Mouse (Mus musculus): ENCODE data around the gene Ccdc187. TPM values are rescaled to one million over a fixed set of nuclear protein-coding genes. Genes with fewer than 3 reads are reported as not detected.

The Ccdc187 gene
- polyA plus RNA-seq (2014; fragmentation: Nextera tagmentation; extraction: Ambion mirVana), result not detected in 2 replicates

- H3K27ac ChIP-seq (ENCODE audit: low read depth, low read length), result no peak within 1 kb of the TSS
- H3K4me3 ChIP-seq (ENCODE audit: low read depth, low read length), result no peak within 1 kb of the TSS
- H3K4me2 ChIP-seq, result no peak within 1 kb of the TSS
- H3K9me3 ChIP-seq (ENCODE audit: control insufficient read depth, low read length), result no peaks in the 10 kb centered on the region
- H3K36me3 ChIP-seq (ENCODE audit: control insufficient read depth, insufficient read depth, low read length), result no peaks in the 10 kb centered on the region
- H3K9ac ChIP-seq (ENCODE audit: low read depth, low read length), result no peak within 1 kb of the TSS
- peaks cover 4% of the 10 kb centered on the region; the same call in 1 of the 2 replicates for H3K27me3 ChIP-seq (replicated peaks; ENCODE audit: control insufficient read depth, insufficient read depth, low read length)
- ATAC-seq (replicated peaks; ENCODE audit: low FRiP score) (no peak), DNase-seq (ENCODE audit: low spot score) (no peak)
- 52% methylated on average over 2 of the region's 2 CpGs for WGBS
- 0 out of 2 replicates have a peak, but pooled peaks cover 3% of the 10 kb centered on the region for H3K4me1 ChIP-seq (replicated peaks; ENCODE audit: control insufficient read depth, insufficient read depth, low read length)
Measured at GRCm38 (mm10) chr2:26294457-26294856, at the start of gene Ccdc187. Gene Ccdc187 (minus strand): TSS chr2:26294557.

DNA sequence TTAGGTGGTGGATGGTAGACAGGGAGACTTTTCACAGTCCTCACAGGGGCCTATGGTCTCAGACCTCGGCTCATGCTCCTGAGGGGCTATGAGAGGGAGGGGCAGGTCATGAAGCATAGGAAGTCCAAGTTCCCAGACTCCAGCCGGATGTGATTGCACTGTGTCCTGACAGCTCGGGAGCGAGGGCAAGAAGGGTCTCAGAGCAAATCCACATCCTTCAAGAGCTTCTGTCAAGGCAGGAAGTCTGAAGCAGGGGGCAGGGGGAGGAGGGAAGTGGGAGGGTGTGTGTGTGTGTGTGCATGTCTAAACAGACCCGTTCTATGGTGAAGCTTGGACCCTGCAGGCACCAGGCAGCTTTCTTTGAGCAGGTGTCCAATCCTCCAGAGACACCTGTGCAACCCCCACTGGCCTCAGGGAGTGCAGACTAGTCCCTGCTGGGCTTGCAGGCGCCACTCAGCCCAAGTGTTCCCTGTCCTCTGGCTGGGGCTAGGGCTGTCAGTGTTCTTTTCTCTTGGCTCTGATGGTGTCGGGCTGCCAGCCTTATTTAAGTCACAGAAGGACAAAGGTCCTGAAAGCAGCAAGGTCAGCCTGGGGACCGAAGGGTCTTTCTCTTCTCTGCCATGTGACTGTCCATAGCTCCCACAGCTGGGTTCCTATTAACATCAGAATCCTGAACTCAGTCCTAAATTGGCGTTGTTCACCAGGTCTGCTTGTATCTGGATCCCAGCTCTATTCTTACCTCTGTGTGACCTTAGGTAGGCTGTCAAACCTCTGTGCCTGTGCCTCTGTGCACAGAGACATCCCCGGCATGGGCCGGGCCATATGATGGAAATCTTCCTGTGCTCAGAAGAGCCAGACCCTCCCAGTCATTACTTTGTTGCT lies 48.5 kb upstream of the Ccdc187 start:
- WGBS, result 58% methylated on average over 11 of the region's 11 CpGs
- Histone ChIP-seq H3K9me3 (ENCODE audit: control insufficient read depth, low read length) (no peaks in the 10 kb centered on the region), H3K4me1 (replicated peaks; ENCODE audit: control insufficient read depth, insufficient read depth, low read length) (peaks cover 14% of the 10 kb centered on the region), H3K4me3 (ENCODE audit: low read depth, low read length) (no peak overlapping the region), H3K4me2 (no peak overlapping the region), H3K36me3 (ENCODE audit: control insufficient read depth, insufficient read depth, low read length) (peaks cover 5% of the 10 kb centered on the region; the same call in 1 of the 2 replicates), H3K9ac (ENCODE audit: low read depth, low read length) (no peak overlapping the region), H3K27ac (ENCODE audit: low read depth, low read length) (peak overlapping the region; percentile 68), H3K27me3 (replicated peaks; ENCODE audit: control insufficient read depth, insufficient read depth, low read length) (no peaks in the 10 kb centered on the region)
- DNase-seq (ENCODE audit: low spot score) (no peak), ATAC-seq (replicated peaks; ENCODE audit: low FRiP score) (no peak; the same call in 1 of the 2 replicates)

GRCm38 (mm10) chr2:26342044-26342443 lies 47.7 kb upstream of the Ccdc187 start:
- H3K27me3 ChIP-seq (replicated peaks; ENCODE audit: control insufficient read depth, insufficient read depth, low read length), result no peaks in the 10 kb centered on the region
- H3K27ac ChIP-seq (ENCODE audit: low read depth, low read length), result peak overlapping the region; percentile 68; the same call in 1 of the 2 replicates
- no peak overlapping the region for H3K4me3 ChIP-seq (ENCODE audit: low read depth, low read length)
- DNase-seq (ENCODE audit: low spot score) (no peak), ATAC-seq (replicated peaks; ENCODE audit: low FRiP score) (0 out of 2 replicates have a peak, but pooled peaks have one; percentile 2)
- H3K9me3 ChIP-seq (ENCODE audit: control insufficient read depth, low read length), result no peaks in the 10 kb centered on the region
- peaks cover 13% of the 10 kb centered on the region for H3K4me1 ChIP-seq (replicated peaks; ENCODE audit: control insufficient read depth, insufficient read depth, low read length)
- H3K9ac ChIP-seq (ENCODE audit: low read depth, low read length), result no peak overlapping the region
- H3K4me2 ChIP-seq, result no peak overlapping the region
- WGBS, result 76% methylated on average over 10 of the region's 10 CpGs
- peaks cover 5% of the 10 kb centered on the region; the same call in 1 of the 2 replicates for H3K36me3 ChIP-seq (ENCODE audit: control insufficient read depth, insufficient read depth, low read length)

DNA sequence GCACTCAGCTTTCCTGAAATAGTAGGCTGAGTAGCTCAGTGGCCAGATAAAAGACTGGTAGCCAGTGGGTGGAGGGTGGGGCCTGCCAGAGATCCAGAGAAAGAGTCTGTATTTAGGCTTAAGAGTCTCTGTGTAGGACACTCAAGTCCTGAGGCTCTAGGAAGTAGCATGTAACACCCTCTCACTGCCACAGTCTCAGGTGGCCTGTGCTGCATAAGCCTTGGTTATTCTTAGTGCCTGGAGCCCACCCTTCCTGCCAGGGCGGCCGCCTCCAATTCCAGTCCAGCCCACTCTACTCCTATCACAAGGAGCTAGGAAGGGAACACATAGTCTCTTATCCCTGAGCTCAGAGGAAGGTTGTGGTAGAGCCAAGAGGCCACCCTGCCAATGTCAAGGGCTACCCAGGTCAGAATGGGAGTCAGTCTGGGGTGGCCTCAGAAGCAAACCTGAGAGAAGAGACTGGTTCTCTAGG lies 47.2 kb upstream of the Ccdc187 start:
- H3K4me3 ChIP-seq (ENCODE audit: low read depth, low read length), result no peak overlapping the region
- ATAC-seq (replicated peaks; ENCODE audit: low FRiP score) (peak; percentile 23; the same call in 1 of the 2 replicates), DNase-seq (ENCODE audit: low spot score) (no peak)
- no peaks in the 10 kb centered on the region for H3K9me3 ChIP-seq (ENCODE audit: control insufficient read depth, low read length)
- H3K27me3 ChIP-seq (replicated peaks; ENCODE audit: control insufficient read depth, insufficient read depth, low read length), result no peaks in the 10 kb centered on the region
- peaks cover 2% of the 10 kb centered on the region; the same call in 1 of the 2 replicates for H3K36me3 ChIP-seq (ENCODE audit: control insufficient read depth, insufficient read depth, low read length)
- H3K27ac ChIP-seq (ENCODE audit: low read depth, low read length), result peak overlapping the region; percentile 2; the same call in 1 of the 2 replicates
- peaks cover 13% of the 10 kb centered on the region for H3K4me1 ChIP-seq (replicated peaks; ENCODE audit: control insufficient read depth, insufficient read depth, low read length)
- H3K9ac ChIP-seq (ENCODE audit: low read depth, low read length), result no peak overlapping the region
- H3K4me2 ChIP-seq, result no peak overlapping the region
- 82% methylated on average over 2 of the region's 2 CpGs for WGBS

- no peak overlapping the region for H3K4me2 ChIP-seq
- 0 out of 2 replicates have a peak, but pooled peaks cover 2% of the 10 kb centered on the region for H3K36me3 ChIP-seq (ENCODE audit: control insufficient read depth, insufficient read depth, low read length)
- no peak overlapping the region for H3K4me3 ChIP-seq (ENCODE audit: low read depth, low read length)
- no peaks in the 10 kb centered on the region for H3K27me3 ChIP-seq (replicated peaks; ENCODE audit: control insufficient read depth, insufficient read depth, low read length)
- H3K4me1 ChIP-seq (replicated peaks; ENCODE audit: control insufficient read depth, insufficient read depth, low read length), result peaks cover 13% of the 10 kb centered on the region
- no peak overlapping the region for H3K27ac ChIP-seq (ENCODE audit: low read depth, low read length)
- ATAC-seq (replicated peaks; ENCODE audit: low FRiP score), result no peak
- H3K9ac ChIP-seq (ENCODE audit: low read depth, low read length), result no peak overlapping the region
- no peak for DNase-seq (ENCODE audit: low spot score)
- no peaks in the 10 kb centered on the region for H3K9me3 ChIP-seq (ENCODE audit: control insufficient read depth, low read length)
- 81% methylated on average over 5 of the region's 5 CpGs for WGBS
Measured at GRCm38 (mm10) chr2:26339204-26339551, 44.8 kb upstream of the Ccdc187 start.

DNA sequence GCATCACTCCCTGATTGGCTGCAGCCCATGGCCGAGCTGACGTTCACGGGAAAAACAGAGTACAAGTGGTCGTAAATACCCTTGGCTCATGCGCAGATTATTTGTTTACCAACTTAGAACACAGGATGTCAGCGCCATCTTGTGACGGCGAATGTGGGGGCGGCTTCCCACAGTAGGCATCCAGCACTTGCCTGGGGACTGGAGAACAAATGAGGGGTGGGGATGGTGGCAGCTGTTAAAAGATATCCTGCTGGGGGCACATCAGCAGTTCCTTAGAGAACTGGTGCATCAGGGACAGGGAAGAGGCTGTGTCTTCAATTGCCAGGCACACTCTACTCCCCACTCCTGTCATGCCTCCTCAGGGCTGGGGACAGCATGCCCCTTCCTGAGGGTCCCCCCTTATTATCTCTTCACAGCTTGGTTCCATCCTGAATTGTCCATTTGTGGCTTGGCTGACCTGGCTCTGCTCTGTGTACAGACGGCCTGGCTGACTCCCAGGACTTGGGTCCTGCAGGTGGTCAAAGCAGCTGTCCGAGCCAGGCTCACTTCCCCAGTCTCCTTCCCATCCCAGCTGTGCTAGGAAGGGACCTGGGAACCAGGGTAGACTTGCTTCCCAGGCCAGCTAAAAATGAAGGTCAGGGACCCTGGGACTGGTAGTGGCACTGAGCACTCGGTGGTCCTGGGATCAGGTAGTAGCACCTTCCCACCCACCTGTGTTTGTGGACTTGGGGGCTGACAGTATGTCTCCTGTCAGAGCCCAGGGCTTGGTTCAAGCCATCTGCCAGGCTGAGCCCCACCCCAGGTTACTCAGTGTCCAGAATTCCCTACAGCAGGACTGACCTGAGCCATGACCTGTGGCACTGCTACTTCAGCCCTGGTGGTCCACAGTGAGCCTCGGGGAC lies 44.2 kb upstream of the Ccdc187 start:
- ATAC-seq (replicated peaks; ENCODE audit: low FRiP score), result no peak
- no peaks in the 10 kb centered on the region for H3K27me3 ChIP-seq (replicated peaks; ENCODE audit: control insufficient read depth, insufficient read depth, low read length)
- no peak overlapping the region for H3K9ac ChIP-seq (ENCODE audit: low read depth, low read length)
- no peak overlapping the region for H3K27ac ChIP-seq (ENCODE audit: low read depth, low read length)
- H3K36me3 ChIP-seq (ENCODE audit: control insufficient read depth, insufficient read depth, low read length), result 0 out of 2 replicates have a peak, but pooled peaks cover 2% of the 10 kb centered on the region
- H3K4me2 ChIP-seq, result no peak overlapping the region
- H3K4me3 ChIP-seq (ENCODE audit: low read depth, low read length), result no peak overlapping the region
- DNase-seq (ENCODE audit: low spot score), result no peak
- H3K9me3 ChIP-seq (ENCODE audit: control insufficient read depth, low read length), result no peaks in the 10 kb centered on the region
- 86% methylated on average over 8 of the region's 13 CpGs for WGBS
- peaks cover 13% of the 10 kb centered on the region for H3K4me1 ChIP-seq (replicated peaks; ENCODE audit: control insufficient read depth, insufficient read depth, low read length)

GRCm38 (mm10) chr2:26330702-26331101 lies 36.3 kb upstream of the Ccdc187 start:
- WGBS, result 80% methylated on average over 6 of the region's 6 CpGs
- no peaks in the 10 kb centered on the region for H3K9me3 ChIP-seq (ENCODE audit: control insufficient read depth, low read length)
- no peak for DNase-seq (ENCODE audit: low spot score)
- no peaks in the 10 kb centered on the region for H3K4me1 ChIP-seq (replicated peaks; ENCODE audit: control insufficient read depth, insufficient read depth, low read length)
- no peak for ATAC-seq (replicated peaks; ENCODE audit: low FRiP score)
- no peaks in the 10 kb centered on the region for H3K27me3 ChIP-seq (replicated peaks; ENCODE audit: control insufficient read depth, insufficient read depth, low read length)
- no peak overlapping the region for H3K4me2 ChIP-seq
- no peak overlapping the region for H3K9ac ChIP-seq (ENCODE audit: low read depth, low read length)
- no peak overlapping the region for H3K4me3 ChIP-seq (ENCODE audit: low read depth, low read length)
- H3K27ac ChIP-seq (ENCODE audit: low read depth, low read length), result no peak overlapping the region
- peaks cover 8% of the 10 kb centered on the region; the same call in 1 of the 2 replicates for H3K36me3 ChIP-seq (ENCODE audit: control insufficient read depth, insufficient read depth, low read length)

GRCm38 (mm10) chr2:26330056-26330468 lies 35.7 kb upstream of the Ccdc187 start:
- Histone ChIP-seq H3K36me3 (ENCODE audit: control insufficient read depth, insufficient read depth, low read length) (peaks cover 10% of the 10 kb centered on the region; the same call in 1 of the 2 replicates), H3K9ac (ENCODE audit: low read depth, low read length) (no peak overlapping the region), H3K4me1 (replicated peaks; ENCODE audit: control insufficient read depth, insufficient read depth, low read length) (no peaks in the 10 kb centered on the region), H3K4me2 (no peak overlapping the region), H3K27ac (ENCODE audit: low read depth, low read length) (no peak overlapping the region), H3K27me3 (replicated peaks; ENCODE audit: control insufficient read depth, insufficient read depth, low read length) (no peaks in the 10 kb centered on the region), H3K9me3 (ENCODE audit: control insufficient read depth, low read length) (no peaks in the 10 kb centered on the region), H3K4me3 (ENCODE audit: low read depth, low read length) (no peak overlapping the region)
- DNase-seq (ENCODE audit: low spot score), result no peak
- WGBS, result 88% methylated on average over 4 of the region's 4 CpGs
- no peak for ATAC-seq (replicated peaks; ENCODE audit: low FRiP score)

All from liver, embryonic 11.5 days (tissue).